Mouse (Mus musculus) adrenal gland, adult 18-20 months (tissue): ENCODE results near the gene Rom1. TPM values are rescaled to one million over a fixed set of nuclear protein-coding genes. Genes with fewer than 3 reads are reported as not detected.
A peak's percentile ranks its signal among the peaks of the same experiment; 100 is the strongest.
"Not testable (repeated sequence)": the region's sequence is repeated elsewhere in the genome, so short reads cannot be mapped to it uniquely, and the experiment has no call there.

Experiments
- DNase-seq, 2 experiments: peaks; one replicate each; pipeline ENCODE4 v3.0.0; 2021 to 2022; ENCODE audit warnings: low spot score in 2 of 2
- microRNA-seq, 2 experiments: library from miRNA; unstranded; fragments of <30 nt; microRNA quantifications; one replicate each; pipeline ENCODE4 v1.2.0; 2021; ENCODE audit warnings: borderline number of aligned reads in 2 of 2
- total RNA-seq, 2 experiments: library from RNA; stranded (reverse); gene quantifications; 1 replicate in 1 of 2; 2 replicates in 1 of 2; pipeline ENCODE4 v1.2.3; 2021

Rom1 gene
- total RNA-seq, 2 experiments from 2014 or later: 29.8 to 49.2 TPM

DNA sequence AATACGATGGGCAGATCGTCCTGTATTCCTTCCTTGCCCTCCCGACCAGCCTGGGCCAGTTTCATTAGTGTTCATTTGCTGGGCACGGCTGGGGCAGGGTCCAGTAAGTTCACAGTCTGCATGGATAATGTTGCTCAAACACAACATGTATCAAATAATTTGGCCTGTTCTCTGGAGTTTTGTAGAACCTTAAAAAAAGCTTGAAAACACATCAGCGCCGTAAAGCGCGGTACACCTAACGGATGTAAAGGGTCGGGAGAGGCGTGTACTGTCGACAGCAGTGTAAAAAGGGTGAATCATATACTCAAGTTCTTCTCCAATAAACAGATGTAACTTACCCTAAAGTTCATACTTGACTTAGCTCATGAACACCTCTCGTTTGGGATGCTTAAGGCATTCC lies 30.6 kb downstream of the Rom1 start:
- DNase-seq: no peak

DNA sequence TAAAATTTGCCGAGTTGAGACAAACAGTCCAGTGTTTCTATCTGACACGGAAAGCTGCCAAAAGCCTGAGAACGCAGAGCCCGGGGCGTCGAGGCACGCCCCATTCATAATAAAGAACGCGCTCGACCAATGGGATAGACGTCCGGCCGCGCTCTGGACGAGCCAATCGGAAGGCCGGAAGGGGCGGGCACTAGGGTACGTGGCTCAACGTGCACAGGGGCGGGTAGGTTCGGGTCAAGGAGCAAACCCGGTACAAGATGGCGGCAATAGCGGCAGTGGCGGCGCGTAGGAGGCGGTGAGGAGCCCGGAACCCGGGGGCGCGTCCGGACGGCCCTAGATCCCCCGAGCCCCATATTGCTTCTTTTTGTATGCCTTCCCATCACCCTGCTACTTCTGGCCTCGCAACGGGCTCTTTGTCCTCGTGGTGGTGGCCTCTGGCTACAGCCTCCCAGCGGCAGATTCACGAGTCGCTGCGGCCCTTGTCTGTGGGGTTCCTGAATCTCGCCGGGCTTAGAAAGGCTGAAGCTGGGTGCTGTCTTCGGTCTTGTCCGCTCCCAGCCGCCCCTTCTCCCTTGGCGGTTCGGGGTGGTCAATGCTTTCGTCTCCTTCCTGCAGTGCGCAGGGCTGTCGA lies 31.2 kb downstream of the Rom1 start, which contains the start of gene Ganab:
Gene Ganab (plus strand): TSS at position 207 of the 631 bp plus-strand sequence.
- DNase-seq: peak; percentile 89 to 92

DNA sequence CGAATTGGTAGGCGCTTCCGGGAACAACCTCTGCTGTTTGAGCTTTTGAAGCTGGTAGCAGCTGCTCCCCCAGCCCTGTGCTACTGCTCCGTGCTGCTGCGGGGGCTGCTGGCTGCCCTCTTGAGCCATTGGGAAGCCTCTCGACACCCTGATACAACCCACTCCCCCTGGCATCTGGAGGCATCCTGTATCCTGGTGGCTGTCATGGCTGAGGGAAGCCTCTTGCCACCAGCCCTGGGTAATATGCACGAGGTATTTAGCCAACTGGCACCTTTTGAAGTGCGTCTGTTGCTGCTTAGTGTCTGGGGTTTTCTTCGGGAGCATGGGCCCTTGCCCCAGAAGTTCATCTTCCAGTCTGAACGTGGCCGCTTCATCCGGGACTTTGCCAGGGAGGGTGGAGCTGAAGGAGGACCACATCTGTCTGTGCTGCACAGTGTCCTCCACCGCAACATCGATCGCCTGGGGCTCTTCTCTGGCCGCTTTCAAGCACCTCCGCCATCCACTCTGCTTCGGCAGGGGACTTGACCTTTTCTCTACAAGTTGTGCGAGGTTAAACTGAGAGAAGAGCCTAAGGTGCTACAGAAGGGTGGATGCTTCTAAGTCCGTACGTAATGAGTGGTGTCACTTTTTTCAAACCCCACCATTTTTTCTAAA lies 31.8 kb downstream of the Rom1 start:
- DNase-seq: peak in 1 of 2 experiments; percentile 45

DNA sequence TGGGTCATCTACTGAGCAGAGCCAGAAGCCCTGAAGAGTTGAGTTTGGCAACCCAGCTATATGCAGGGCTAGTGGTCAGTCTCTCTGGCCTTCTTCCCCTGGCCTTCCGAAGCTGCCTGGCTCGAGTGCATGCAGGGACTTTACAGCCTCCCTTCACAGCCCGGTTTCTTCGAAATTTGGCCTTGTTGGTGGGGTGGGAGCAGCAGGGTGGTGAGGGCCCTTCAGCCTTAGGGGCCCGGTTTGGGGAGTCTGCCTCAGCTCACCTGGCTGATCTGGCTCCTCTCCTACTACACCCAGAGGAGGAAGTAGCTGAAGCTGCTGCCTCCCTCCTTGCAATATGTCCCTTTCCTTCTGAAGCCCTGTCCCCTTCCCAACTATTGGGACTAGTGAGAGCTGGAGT lies 32.9 kb downstream of the Rom1 start:
- DNase-seq: not testable (repeated sequence)

DNA sequence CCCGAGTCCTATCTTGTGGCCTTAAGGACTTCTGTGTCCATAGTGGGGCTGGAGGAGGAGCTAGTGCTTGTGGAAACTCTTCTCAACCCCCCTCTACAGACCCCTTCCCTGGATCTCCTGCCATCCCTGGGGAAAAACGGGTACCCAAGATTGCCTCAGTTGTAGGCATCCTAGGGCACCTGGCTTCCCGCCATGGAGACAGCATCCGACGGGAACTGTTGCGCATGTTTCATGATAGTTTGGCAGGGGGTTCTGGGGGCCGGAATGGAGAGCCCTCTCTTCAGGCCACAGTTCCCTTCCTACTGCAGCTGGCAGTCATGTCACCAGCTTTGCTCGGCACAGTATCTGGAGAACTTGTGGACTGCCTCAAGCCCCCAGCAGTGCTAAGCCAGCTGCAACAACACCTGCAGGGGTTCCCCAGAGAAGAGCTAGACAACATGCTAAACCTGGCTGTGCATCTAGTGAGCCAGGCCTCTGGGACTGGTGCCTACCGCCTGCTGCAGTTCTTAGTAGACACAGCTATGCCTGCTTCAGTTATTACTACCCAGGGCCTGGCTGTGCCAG lies 33.7 kb downstream of the Rom1 start:
- DNase-seq: no peak

DNA sequence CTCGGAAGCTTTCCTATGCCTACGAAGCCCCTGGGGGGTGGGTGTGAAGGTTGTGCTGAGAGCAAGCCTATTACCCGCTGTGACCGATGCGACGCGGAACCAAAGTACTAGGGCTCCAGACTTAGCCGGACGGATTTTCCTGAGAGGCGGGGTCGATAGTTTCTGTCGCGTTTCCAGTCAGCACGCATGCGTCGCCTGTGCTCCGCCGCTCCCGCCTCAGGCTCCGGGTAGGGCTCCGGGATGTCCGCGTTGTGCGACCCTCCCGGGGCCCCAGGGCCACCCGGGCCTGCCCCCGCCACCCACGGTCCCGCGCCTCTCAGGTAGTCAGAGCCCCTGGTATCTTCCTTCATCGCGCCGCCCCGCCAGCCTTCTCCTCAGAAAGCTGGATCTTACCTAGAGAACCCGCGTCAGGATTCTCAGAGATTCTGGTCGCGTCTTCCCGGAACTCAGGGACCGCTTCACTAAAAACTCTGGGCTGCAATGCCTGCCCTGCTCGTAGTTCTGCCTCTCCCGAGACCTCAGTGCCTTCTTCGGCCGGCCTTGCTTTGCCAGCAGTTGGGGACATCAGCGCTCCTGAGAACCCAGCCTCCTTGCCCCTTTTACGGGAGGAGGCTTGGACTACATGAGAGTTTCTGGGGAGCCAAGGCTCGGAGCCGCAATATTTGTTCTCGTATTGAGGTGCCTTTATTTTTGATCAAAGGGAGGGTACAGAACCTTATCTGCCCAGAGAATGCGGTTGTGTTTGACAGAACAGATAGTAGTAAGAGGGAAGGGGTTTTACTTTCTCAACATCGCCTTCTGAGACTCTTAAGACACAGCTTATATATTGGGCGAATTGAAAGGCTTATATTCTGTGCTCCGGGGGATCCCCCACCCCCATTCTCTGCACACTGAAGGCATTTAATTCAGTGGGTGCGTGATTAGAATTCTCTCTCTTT lies 36.1 kb downstream of the Rom1 start, which contains the start of gene Ints5:
Gene Ints5 (plus strand): TSS at position 177 of the 938 bp plus-strand sequence.
- peak; percentile 82 to 83 for DNase-seq

DNA sequence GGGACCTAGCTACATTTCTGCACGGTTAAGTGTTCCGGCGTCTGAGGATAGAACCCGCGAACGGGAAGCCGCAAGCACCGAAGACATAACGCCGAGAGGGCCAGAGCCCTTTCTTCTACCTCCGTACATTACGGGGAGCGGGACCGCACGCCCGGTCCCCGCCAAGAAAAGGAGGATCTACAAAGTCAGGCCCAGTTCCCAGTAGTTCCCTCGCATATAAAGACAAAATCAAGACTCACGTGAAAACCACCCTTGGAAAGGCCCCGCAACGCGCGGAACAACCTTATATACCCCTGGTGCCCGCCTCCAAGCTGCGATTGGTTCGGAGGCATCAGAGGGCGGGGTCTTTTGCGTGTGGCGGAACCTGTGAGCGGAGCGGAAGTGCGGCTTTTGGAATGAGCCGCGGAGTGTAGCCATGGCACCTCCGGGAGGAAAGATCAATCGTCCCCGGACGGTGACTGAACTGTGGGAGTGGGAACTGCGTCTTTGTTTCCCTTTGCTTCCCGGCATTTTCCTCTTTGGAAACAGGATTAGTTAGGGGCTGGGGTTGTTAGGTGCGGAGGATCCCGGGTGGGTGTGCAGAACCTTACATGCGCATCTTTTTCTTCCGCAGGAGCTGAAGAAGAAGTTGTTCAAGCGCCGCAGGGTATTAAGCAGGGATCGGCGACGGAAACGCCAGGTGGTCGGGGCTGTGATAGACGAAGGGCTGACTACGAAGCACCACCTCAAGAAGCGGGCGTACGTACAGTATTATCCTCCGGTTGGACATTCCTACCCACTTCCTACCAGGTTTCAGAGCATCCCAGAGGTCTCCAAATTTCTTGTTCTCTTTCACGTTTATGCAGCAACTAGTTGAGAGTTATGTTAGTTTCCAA lies 40.4 kb downstream of the Rom1 start, which contains the start of the genes 1810009A15Rik and Gm49416:
Gene 1810009A15Rik (plus strand): TSS at position 343 of the 875 bp plus-strand sequence.
Gene Gm49416 (plus strand): TSS at position 416 of the 875 bp plus-strand sequence.
- DNase-seq: peak; percentile 89 to 92

DNA sequence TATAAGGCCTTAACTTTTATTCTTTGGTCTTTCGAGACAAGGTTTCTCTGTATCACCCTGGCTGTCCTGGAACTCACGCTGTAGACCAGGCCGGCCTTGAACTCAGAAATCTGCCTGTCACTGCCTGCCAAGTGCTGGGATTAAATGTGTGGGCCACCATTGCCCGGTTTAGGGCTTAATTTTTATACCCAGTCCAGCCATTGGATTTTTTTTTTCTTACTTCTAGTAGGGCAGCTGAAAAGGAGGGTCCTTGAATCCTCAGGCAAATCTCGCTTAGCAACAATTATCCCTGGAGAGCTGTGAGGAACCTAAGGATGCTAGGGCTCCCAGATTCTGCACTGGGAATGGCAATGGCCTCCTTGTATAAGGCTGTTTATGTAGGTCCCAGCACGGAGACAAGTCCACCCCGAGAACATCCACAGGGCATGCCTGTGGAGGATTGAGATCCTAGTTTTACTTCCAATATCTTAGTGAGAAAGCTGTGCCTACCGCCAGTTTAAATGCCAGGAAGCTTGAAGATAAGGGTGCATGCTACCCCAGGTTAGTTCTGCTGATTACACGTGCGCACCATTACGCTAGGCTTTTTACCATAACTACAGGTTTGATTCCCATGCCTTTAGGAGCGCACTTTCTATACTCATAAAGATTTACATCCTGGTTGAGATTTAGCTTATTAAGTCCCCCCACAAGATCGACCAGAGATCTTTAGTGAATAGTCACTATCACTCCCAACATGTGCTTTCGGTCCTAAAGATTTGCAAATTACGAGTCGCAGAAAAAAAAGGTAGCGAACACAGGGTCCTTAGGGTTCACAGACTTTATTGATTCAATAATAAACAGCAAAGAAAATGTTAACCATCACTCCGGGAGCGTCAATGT lies 41.3 kb downstream of the Rom1 start:
- DNase-seq: no peak

DNA sequence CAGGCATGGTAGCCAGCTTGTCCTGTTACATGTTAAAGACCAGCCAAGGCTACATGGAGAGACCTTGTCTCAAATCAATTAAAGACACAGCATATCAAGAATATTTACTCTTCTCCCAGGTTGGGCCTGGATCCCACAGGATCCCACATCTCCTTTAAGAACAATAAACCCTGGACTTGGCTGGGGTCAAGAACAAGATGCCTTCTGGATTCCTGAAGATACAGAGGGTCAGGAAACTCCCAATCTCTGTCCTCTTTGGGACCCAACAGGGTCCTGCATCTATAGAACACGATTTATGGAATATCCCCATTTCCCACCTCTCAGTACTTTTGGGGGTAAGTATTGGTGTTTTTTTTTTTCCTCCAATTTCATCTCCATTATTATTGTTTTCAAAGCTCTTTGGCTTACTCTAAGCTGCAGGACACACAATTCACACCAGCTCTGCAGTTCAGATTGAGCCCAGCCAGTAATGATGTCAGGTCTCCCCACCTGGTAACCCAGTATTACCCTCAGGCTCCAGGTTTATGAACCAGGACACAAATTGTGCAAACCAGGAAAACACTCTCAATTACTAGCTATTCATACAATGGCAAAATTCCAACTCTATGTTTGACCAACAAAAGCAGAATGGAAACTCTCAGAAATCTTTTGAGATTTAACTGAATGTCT lies 42.1 kb downstream of the Rom1 start:
- no peak for DNase-seq

DNA sequence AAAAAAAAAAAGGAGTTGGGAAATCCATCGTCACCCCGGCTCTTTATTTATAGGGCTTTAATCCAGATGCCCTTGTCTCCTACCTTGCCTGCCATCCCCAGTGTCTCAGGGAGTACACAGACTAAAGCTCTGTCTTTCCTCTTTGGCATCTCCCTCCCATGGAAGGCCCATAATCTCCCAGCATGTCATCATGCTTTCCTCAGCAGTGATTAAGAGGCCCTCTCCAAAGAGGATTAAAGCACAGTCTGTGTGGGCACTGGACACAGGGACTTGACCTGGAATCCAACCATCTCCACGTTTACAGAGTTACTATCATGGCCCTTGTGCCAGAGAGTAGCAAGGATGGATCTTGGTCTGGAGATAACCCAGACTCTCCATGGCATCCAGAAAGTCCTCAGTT lies 45.5 kb downstream of the Rom1 start, which contains the start of the genes Lbhd1 and Gm49403:
Gene Lbhd1 (plus strand): TSS at position 117 of the 400 bp plus-strand sequence.
Gene Gm49403 (plus strand): TSS at position 315 of the 400 bp plus-strand sequence.
- DNase-seq: no peak

DNA sequence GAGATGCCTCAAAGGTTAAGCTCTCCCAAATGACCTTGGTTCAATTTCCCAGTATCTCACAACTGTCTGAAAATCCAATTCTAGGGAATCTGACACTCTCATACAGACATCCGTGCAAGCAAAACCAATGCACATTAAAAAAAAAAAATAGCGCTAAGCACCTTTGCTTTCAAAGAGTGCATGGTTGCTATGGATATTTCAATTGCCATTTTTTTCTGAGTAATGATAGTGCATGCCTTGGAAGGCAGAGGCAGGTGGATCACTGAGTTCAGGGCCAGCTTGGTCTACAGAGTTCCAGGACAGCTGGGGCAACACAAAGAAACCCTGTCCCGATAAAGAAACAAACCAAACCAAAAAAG lies 48.1 kb downstream of the Rom1 start:
- DNase-seq: no peak

DNA sequence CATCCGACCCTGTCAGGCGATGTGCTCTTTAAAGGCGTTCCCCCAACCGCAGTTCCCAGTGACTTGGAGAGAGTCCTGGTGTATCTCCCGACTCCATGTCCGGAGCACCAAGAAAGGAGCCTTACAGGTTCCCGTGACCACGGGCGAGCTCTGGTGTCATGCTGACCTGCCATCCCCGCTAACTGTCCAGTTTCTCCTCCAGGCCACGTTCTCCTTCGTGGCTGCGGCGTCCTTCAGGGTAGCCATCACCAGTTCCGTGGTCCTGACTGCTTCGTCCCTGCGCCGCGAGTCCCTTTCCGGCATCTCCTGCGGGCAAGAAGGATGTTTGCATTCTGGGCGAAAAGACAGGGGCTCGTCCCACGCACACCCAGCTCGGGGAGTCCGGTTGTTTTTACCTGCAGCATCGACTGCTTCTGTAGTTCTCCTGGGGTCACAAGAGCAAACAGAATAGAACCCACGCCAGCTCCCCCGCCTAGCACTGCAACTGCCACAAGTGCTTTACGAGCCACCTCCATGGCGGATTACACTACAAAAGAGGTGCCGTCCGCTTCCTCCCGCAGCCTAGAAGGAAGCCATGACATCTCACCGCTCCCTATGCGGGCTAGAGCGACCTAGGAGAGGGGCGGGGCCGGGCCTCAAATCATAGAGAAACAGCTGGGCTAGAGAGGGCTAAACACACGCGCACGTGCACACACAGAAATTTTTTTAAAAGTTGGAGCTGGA lies 48.7 kb downstream of the Rom1 start, which contains the start of gene Uqcc3:
Gene Uqcc3 (minus strand): TSS at position 613 of the 723 bp plus-strand sequence.
- peak; percentile 83 to 85 for DNase-seq

Small RNA genes within 50 kb of the gene (microRNA-seq; reads per million reads assigned to microRNA genes)
- gene Mir5136: 0 reads per million in 2 experiments

Other genes with a start within 250 kb of the Rom1 start
- gene Slc3a2, start 206.0 kb downstream of the Rom1 start, total RNA-seq: 100 to 1,000 TPM; 373 to 425 TPM
- gene Wdr74, start 193.5 kb downstream of the Rom1 start, total RNA-seq: 10 to 100 TPM; 62.4 to 66.2 TPM
- 1 to 10 TPM; 2.0 to 2.3 TPM for gene 1700092M07Rik, start 188.6 kb downstream of the Rom1 start, total RNA-seq
- gene Stx5a, start 187.9 kb downstream of the Rom1 start, total RNA-seq: 100 to 1,000 TPM in 1 of 2 experiments, 10 to 100 TPM in 1; 78.2 to 103 TPM
- 100 to 1,000 TPM; 127 to 144 TPM for gene Nxf1, start 172.3 kb downstream of the Rom1 start, total RNA-seq
- 100 to 1,000 TPM; 114 to 116 TPM for gene Tmem223, start 158.4 kb downstream of the Rom1 start, total RNA-seq
- 10 to 100 TPM; 41.4 to 51.7 TPM for gene Tmem179b, start 154.9 kb downstream of the Rom1 start, total RNA-seq
- 10 to 100 TPM; 11.3 to 12.2 TPM for gene Taf6l, start 142.9 kb downstream of the Rom1 start, total RNA-seq
- gene Polr2g, start 130.8 kb downstream of the Rom1 start, total RNA-seq: 10 to 100 TPM; 81.3 to 97.9 TPM
- gene Zbtb3, start 126.8 kb downstream of the Rom1 start, total RNA-seq: 1 to 10 TPM; 2.8 to 3.1 TPM
- gene Ttc9c, start 110.0 kb downstream of the Rom1 start, total RNA-seq: 10 to 100 TPM; 35.3 to 39.4 TPM
- gene Hnrnpul2, start 109.3 kb downstream of the Rom1 start, total RNA-seq: 10 to 100 TPM; 62.6 to 72.1 TPM
- gene AC129217.1, start 99.6 kb downstream of the Rom1 start, total RNA-seq: not detected
- 100 to 1,000 TPM; 144 to 158 TPM for gene Bscl2, start 91.9 kb downstream of the Rom1 start, total RNA-seq
- gene Gng3, start 90.2 kb downstream of the Rom1 start, total RNA-seq: 1 to 10 TPM; 5.9 to 6.9 TPM
- gene Lrrn4cl, start 78.6 kb downstream of the Rom1 start, total RNA-seq: 1 to 10 TPM; 2.3 to 6.6 TPM
- 100 to 1,000 TPM; 178 to 202 TPM for gene Ubxn1, start 57.9 kb downstream of the Rom1 start, total RNA-seq
- 10 to 100 TPM; 55.2 to 65.6 TPM for gene Uqcc3, start 48.4 kb downstream of the Rom1 start, total RNA-seq
- 1 to 10 TPM; 6.4 to 7.1 TPM for gene Lbhd1, start 45.6 kb downstream of the Rom1 start, total RNA-seq
- gene Gm49403, start 45.4 kb downstream of the Rom1 start, total RNA-seq: not detected
- 10 to 100 TPM; 44.6 to 47.1 TPM for gene 1810009A15Rik, start 40.5 kb downstream of the Rom1 start, total RNA-seq
- 1 to 10 TPM; 3.2 to 9.1 TPM for gene Gm49416, start 40.4 kb downstream of the Rom1 start, total RNA-seq
- gene Ints5, start 36.4 kb downstream of the Rom1 start, total RNA-seq: 10 to 100 TPM; 23.3 to 23.9 TPM
- 100 to 1,000 TPM; 163 to 212 TPM for gene Ganab, start 31.3 kb downstream of the Rom1 start, total RNA-seq
- 10 to 100 TPM; 60.5 to 65.7 TPM for gene B3gat3, start 9.0 kb downstream of the Rom1 start, total RNA-seq
- gene Eml3, start 196 bp upstream of the Rom1 start, total RNA-seq: 10 to 100 TPM; 41.5 to 59.5 TPM
- 10 to 100 TPM; 81.1 to 89.8 TPM for gene Mta2, start 12.5 kb upstream of the Rom1 start, total RNA-seq
- gene Tut1, start 24.5 kb upstream of the Rom1 start, total RNA-seq: 10 to 100 TPM; 23.1 to 26.1 TPM
- gene Eef1g, start 37.7 kb upstream of the Rom1 start, total RNA-seq: 100 to 1,000 TPM; 334 to 342 TPM
- gene Ahnak, start 59.9 kb upstream of the Rom1 start, total RNA-seq: 100 to 1,000 TPM in 1 of 2 experiments, 10 to 100 TPM in 1; 88.9 to 162 TPM
- not detected for gene Scgb1a1, start 158.6 kb upstream of the Rom1 start, total RNA-seq
- gene Asrgl1, start 206.3 kb upstream of the Rom1 start, total RNA-seq: 10 to 100 TPM; 11.8 to 14.1 TPM